Mouse (Mus musculus) C3H10T1/2 (cell line): Measurements from ENCODE around the gene Pex13. TPM values are rescaled to one million over a fixed set of nuclear protein-coding genes. Genes with fewer than 3 reads are reported as not detected.

Experiments used
- polyA plus RNA-seq, 2 experiments: library from polyadenylated mRNA; unstranded; fragments of >200 nt; fragmentation: generic; extraction: Trizol; gene quantifications; one replicate each; pipeline ENCODE4 v1.2.1; 2012; ENCODE audit warnings: missing spikeins in 2 of 2

Pex13 gene
- polyA plus RNA-seq = 1 to 10 TPM in 1 of 2 experiments, under 1 TPM in 1; 0.55 to 8.7 TPM

DNA sequence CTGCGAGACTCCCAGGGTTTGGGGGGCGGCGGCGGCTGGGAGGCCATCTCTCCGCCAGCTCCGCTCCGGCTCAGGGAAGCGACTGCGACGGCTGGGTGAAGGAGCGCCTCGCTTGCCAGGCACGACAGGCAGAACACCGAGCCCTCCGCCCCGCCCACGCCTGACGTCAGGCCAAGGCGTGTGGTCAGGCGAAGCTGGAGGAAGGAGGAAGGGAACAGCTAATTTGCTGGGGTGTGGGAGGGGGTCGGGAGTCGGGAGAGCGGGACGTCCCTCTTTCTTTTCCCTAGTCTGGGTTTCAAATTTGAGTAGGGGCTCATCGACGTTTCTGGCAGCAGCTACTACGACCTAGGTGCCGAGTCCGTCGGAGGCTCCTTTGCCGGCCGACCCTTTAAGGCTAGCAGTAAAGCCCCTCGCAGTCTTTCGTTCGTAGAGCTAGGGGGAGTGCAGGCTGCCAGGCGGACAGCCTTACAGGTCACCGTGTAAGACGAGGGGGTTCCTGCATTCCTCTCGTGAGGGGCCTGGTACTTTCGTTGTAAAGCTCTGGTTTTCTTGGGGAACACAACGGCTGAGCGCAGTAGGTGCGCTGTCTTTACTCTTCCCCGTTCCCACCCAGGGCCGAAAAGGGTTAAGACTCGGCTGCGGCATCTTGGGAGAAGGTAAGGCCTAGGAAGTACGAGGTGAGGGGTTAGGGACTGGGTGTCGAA lies at the start of gene Pex13:
Gene Pex13, minus strand, starts transcription at position 162 of the 704 bp plus-strand sequence.

DNA sequence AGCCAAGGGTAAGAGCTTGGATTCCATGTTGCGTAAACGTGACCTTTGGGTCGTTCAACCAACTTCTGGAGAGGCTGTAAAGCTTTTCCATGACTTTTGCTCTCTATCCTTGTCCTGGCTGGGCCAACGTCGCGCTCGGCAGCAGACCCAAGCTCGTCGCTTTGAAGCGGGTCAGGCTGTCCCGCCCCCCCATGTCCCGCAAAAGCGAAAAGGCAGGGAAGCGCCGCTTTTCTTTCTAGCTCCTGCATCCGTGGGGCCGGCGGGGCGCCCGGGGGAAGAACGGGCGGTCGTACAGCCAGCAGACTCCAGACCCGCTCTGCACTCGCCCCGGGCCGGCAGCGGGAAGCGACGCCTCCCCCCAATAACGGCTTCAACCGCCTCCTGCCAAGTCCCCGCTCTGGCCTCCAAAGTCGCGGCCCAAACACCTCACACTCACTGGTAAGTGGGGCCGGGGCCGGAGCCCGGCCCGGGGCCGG lies 410 bp downstream of the Pex13 start, which contains the start of gene Pus10:
Gene Pus10, plus strand, starts transcription at position 364 of the 476 bp plus-strand sequence.

DNA sequence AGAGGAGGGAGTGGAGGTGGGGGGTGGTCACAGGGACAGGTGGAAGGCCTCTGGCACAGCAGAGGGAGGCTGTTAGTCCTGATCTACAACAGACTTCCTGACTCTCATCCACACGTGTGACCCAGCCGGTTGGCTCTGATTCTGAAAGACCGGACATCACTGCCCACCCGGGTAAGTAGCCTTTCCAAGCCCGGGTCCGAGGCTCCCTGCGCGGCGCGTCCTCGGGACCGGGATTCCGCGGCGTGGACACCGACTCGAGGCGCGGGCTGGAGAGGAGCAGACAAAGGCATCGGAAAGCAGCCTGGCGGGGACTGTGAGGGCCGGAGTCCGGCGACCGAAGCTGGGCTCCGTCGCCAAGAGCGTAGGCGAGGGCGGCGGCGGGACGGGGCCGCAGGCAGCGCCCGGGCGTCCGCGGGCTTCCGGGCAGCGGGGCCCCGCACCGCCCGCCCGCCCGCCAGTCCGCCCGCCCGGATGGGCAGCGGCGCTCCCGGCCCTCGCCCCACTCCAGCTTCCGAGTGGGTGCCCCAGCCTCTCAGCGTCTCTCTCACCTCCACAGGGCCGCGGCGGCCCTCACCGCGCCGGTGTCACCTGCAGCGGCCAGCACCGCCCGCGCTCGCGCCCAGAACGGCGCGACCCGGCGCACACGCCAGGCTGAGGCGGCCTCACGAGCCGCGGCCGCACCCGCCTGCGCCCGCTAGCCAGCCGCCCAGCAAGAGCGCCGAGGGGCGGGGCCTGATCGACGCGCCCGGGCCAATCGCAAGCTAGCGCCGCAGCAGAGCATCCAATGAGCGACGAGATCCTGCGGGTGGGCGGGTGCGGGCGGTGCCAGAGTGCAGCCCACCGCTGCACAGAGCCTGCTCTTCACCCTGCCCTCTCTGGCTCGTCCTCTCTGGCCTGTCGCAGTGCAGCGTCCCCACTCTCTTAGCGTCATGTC lies 32.5 kb downstream of the Pex13 start, which contains the start of gene 0610010F05Rik:
Gene 0610010F05Rik, minus strand, starts transcription at position 695 of the 934 bp plus-strand sequence.

Other genes starting within 250 kb of the Pex13 start
- 10 to 100 TPM in 1 of 2 experiments, 1 to 10 TPM in 1; 1.8 to 14.9 TPM for gene Ahsa2, start 167.9 kb downstream of the Pex13 start, polyA plus RNA-seq
- gene 1700093K21Rik, start 144.8 kb downstream of the Pex13 start, polyA plus RNA-seq = under 1 TPM in 1 of 2 experiments, not detected in 1; 0.05 TPM
- 1 to 10 TPM in 1 of 2 experiments, under 1 TPM in 1; 0.35 to 1.2 TPM for gene 0610010F05Rik, start 32.3 kb downstream of the Pex13 start, polyA plus RNA-seq
- gene Pus10, start 285 bp downstream of the Pex13 start, polyA plus RNA-seq = 1 to 10 TPM in 1 of 2 experiments, under 1 TPM in 1; 0.41 to 3.4 TPM
- gene Rel, start 105.0 kb upstream of the Pex13 start, polyA plus RNA-seq = under 1 TPM; 0.06 to 0.33 TPM
- gene Papolg, start 229.3 kb upstream of the Pex13 start, polyA plus RNA-seq = 1 to 10 TPM in 1 of 2 experiments, under 1 TPM in 1; 0.18 to 2.4 TPM